Mouse (Mus musculus): ENCODE measurements around the gene Celf6.

DNA sequence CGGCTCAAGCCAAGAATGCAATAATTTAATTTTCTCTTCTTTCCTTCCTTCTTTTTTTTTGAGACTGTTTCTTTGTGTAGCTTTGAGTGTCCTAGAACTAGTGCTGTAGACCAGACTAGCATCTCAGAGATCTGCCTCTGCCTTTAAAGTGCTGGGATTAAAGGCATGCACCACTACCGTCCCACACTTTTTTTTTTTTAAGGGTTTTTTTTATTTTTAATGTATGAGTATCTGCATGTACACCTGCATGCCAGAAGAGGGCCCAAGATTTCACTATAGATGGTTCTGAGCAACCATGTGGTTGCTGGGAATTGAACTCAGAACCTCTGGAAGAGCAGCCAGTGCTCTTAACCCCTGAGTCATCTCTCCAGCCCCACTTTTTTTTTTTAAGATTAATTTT is 38.1 kb downstream of the Celf6 start:
- TF ChIP-seq CTCF (IDR thresholded peaks at IDR 0.05; ENCODE audit: low read depth) (no peak), EP300 (IDR thresholded peaks at IDR 0.05; ENCODE audit: low read depth) (no peak)
